Mouse (Mus musculus) embryo, embryonic 11.5 days (tissue): ENCODE measurements around the gene Kera.

Experiments
- DNase-seq: peaks from one replicate; pipeline ENCODE4 v3.0.0-alpha.2; 2012; ENCODE audit warnings: low read depth, low spot score

Kera gene

GRCm38 (mm10) chr10:97606579-97606978 lies at the start of gene Kera:
TSS of gene Kera (plus strand) at chr10:97606879.
- no peak for DNase-seq

- DNase-seq, result peak; percentile 32
Observed at GRCm38 (mm10) chr10:97564957-97565856, 41.5 kb upstream of the Kera start, which contains the start of gene Lum. TSS of gene Lum (plus strand) at chr10:97565128.

GRCm38 (mm10) chr10:97567489-97568135 lies 39.1 kb upstream of the Kera start:
- no peak for DNase-seq

- no peak for DNase-seq
Observed at GRCm38 (mm10) chr10:97582543-97583231, 24.0 kb upstream of the Kera start.

- DNase-seq, result no peak
Observed at GRCm38 (mm10) chr10:97584176-97584575, 22.5 kb upstream of the Kera start.

- no peak for DNase-seq
Observed at GRCm38 (mm10) chr10:97587159-97587558, 19.5 kb upstream of the Kera start.

- DNase-seq, result no peak
Observed at GRCm38 (mm10) chr10:97589574-97589973, 17.1 kb upstream of the Kera start.

- DNase-seq, result no peak
Observed at GRCm38 (mm10) chr10:97591036-97591435, 15.6 kb upstream of the Kera start.

GRCm38 (mm10) chr10:97591685-97592084 lies 15.0 kb upstream of the Kera start:
- DNase-seq, result no peak

GRCm38 (mm10) chr10:97595680-97596079 lies 11.0 kb upstream of the Kera start:
- DNase-seq, result no peak

GRCm38 (mm10) chr10:97601744-97602143 lies 4.9 kb upstream of the Kera start:
- DNase-seq, result no peak

GRCm38 (mm10) chr10:97603256-97603655 lies 3.4 kb upstream of the Kera start:
- no peak for DNase-seq

GRCm38 (mm10) chr10:97622328-97622727 lies 15.6 kb downstream of the Kera start:
- DNase-seq, result no peak

- DNase-seq, result no peak
Observed at GRCm38 (mm10) chr10:97624381-97624780, 17.7 kb downstream of the Kera start.

- no peak for DNase-seq
Observed at GRCm38 (mm10) chr10:97625116-97625515, 18.4 kb downstream of the Kera start.

- DNase-seq, result no peak
Observed at GRCm38 (mm10) chr10:97626543-97626942, 19.9 kb downstream of the Kera start.

- DNase-seq, result no peak
Observed at GRCm38 (mm10) chr10:97631061-97631460, 24.4 kb downstream of the Kera start.

GRCm38 (mm10) chr10:97641926-97642325 lies 35.2 kb downstream of the Kera start:
- DNase-seq, result no peak

- DNase-seq, result no peak
Observed at GRCm38 (mm10) chr10:97643768-97644167, 37.1 kb downstream of the Kera start, which contains the start of gene Epyc. TSS of gene Epyc (plus strand) at chr10:97644068.

GRCm38 (mm10) chr10:97650334-97650733 lies 43.7 kb downstream of the Kera start:
- no peak for DNase-seq

GRCm38 (mm10) chr10:97659489-97659888 lies 52.8 kb downstream of the Kera start:
- DNase-seq, result no peak
